In genomic region chr6:148937693-148938092, GRCm38 (mm10) we compare ENCODE assay signal across 1 mouse cellular context.
TF ChIP-seq lines count a peak whose summit lies in the region.

No protein-coding gene starts in this region.

TF ChIP-seq in CH12.LX, 34 proteins besides CTCF, POLR2A, EP300 and RAD21 (continued from another document):
- TF ChIP-seq USF2 (conservative IDR thresholded peaks at IDR 0.05; ENCODE audit: low read depth, low read length) (no peak), ZMIZ1 (IDR thresholded peaks at IDR 0.05; ENCODE audit: low read depth, low read length) (no peak), TCF12 (IDR thresholded peaks at IDR 0.05; ENCODE audit: low read depth, low read length) (no peak), ETS1 (conservative IDR thresholded peaks at IDR 0.05; ENCODE audit: low read depth, low read length) (peak; percentile 39; the same call in 1 of the 2 replicates), MAZ (IDR thresholded peaks at IDR 0.05; ENCODE audit: low read depth, low read length) (no peak), ZC3H11A (IDR thresholded peaks at IDR 0.05; ENCODE audit: low read depth, low read length) (no peak), BHLHE40 (IDR thresholded peaks at IDR 0.05; ENCODE audit: low read depth, low read length) (no peak), IRF4 (IDR thresholded peaks at IDR 0.05; ENCODE audit: low read depth, low read length) (peak; percentile 67; the same call in 1 of the 2 replicates)
TF ChIP-seq in CH12.LX: peak in this region for 5.
